Mouse (Mus musculus) heart, postnatal 0 days (tissue): ENCODE data around the gene Papolb.

Experiments used
- CTCF ChIP-seq: IDR thresholded peaks from 2 replicates; pipeline ENCODE4 v1.5.1; 2016; ENCODE audit warnings: antibody characterized with exemption, control low read depth, low read depth
- EP300 ChIP-seq: IDR thresholded peaks from 2 replicates; pipeline ENCODE4 v1.6.1; 2016; ENCODE audit warnings: antibody characterized with exemption, low read depth

- no peak for TF ChIP-seq CTCF
- TF ChIP-seq EP300, result no peak
Measured at GRCm38 (mm10) chr5:142520360-142520759, 9.5 kb downstream of the Papolb start.
